In genomic region chr11:117109179-117109954, GRCm38 (mm10) we compare ENCODE assay signal across 9 mouse cellular contexts. TPM values are rescaled to one million over a fixed set of nuclear protein-coding genes. Genes with fewer than 3 reads are reported as not detected.
A peak's percentile ranks its signal among the peaks of the same experiment; 100 is the strongest.
DNase-seq lines count a peak whose midpoint lies in the region; ATAC-seq and TF ChIP-seq lines count a peak whose summit lies in the region.
"Had no signal": no experiment of that assay in that cellular context is flagged by ENCODE, and none has a peak within 500 bp of the region (broad histone marks: within the 10 kb centered on the region; RNA-seq: fewer than 3 reads in every experiment).

No protein-coding gene starts in this region.

- H3K4me2 ChIP-seq in kidney, postnatal 0 days (ENCODE audit: low read length): no peak overlapping the region
- H3K4me2 ChIP-seq in kidney, embryonic 16.5 days (replicated peaks; ENCODE audit: low read depth, low read length): no peak overlapping the region
- H3K4me2 ChIP-seq: neural tube, embryonic 12.5 days had no signal

- TF ChIP-seq CTCF in cerebellum, adult 2 months (IDR thresholded peaks at IDR 0.05; ENCODE audit: borderline replicate concordance, insufficient read depth, low read depth, low read length): no peak
- no peak for TF ChIP-seq CTCF in kidney, postnatal 0 days (IDR thresholded peaks at IDR 0.05; ENCODE audit: low read depth)
- no peak for TF ChIP-seq CTCF in bone marrow macrophage, adult 2 months (IDR thresholded peaks at IDR 0.05; ENCODE audit: low read depth, low read length)

- H3K36me3 ChIP-seq in kidney, postnatal 0 days (ENCODE audit: insufficient read depth, low read length): no peaks in the 10 kb centered on the region
- H3K36me3 ChIP-seq in kidney, embryonic 16.5 days (ENCODE audit: insufficient read depth, low read length): no peaks in the 10 kb centered on the region
- H3K36me3 ChIP-seq: neural tube, embryonic 12.5 days had no signal

- DNase-seq in cerebellum, adult 2 months: no peak
- no peak for DNase-seq in cerebellum, adult 11 months
- no peak for DNase-seq in kidney, postnatal 0 days (ENCODE audit: low spot score)
- no peak for DNase-seq in kidney, postnatal 10 days
- DNase-seq in ovary, postnatal 14 days (ENCODE audit: low spot score): no peak

- no peaks in the 10 kb centered on the region for H3K9me3 ChIP-seq in kidney, postnatal 0 days (replicated peaks; ENCODE audit: low read length)
- H3K9me3 ChIP-seq in kidney, embryonic 16.5 days (ENCODE audit: low read length): no peaks in the 10 kb centered on the region; the same call in 1 of the 2 replicates
- H3K9me3 ChIP-seq: neural tube, embryonic 12.5 days had no signal

- peaks cover 16% of the 10 kb centered on the region for H3K4me1 ChIP-seq in cerebellum, adult 2 months (ENCODE audit: control insufficient read depth, insufficient read depth, low read length)
- 0 out of 2 replicates have a peak, but pooled peaks cover 4% of the 10 kb centered on the region for H3K4me1 ChIP-seq in kidney, postnatal 0 days (replicated peaks; ENCODE audit: insufficient read depth, low read length)
- peaks cover 40% of the 10 kb centered on the region for H3K4me1 ChIP-seq in bone marrow macrophage, adult 2 months (ENCODE audit: control insufficient read depth, insufficient read depth, low read length)
- H3K4me1 ChIP-seq in kidney, embryonic 16.5 days (ENCODE audit: insufficient read depth, low read length): peaks cover 25% of the 10 kb centered on the region

- no peak for TF ChIP-seq POLR2A in cerebellum, adult 2 months (IDR thresholded peaks at IDR 0.05; ENCODE audit: borderline replicate concordance, insufficient read depth, low read length)
- no peak for TF ChIP-seq POLR2A in bone marrow macrophage, adult 2 months (IDR thresholded peaks at IDR 0.05; ENCODE audit: borderline replicate concordance, low read depth, low read length)

- 92% methylated on average over 12 of the region's 12 CpGs for WGBS in cerebellum, adult 2 months
- WGBS in kidney, postnatal 0 days: 77% methylated on average over 12 of the region's 12 CpGs
- 75% methylated on average over 12 of the region's 12 CpGs for WGBS in kidney, embryonic 16.5 days

- H3K4me3 ChIP-seq in cerebellum, adult 2 months (replicated peaks; ENCODE audit: insufficient read depth, low read depth, low read length): no peak overlapping the region
- H3K4me3 ChIP-seq in kidney, postnatal 0 days (replicated peaks; ENCODE audit: low read depth, low read length): no peak overlapping the region
- H3K4me3 ChIP-seq in bone marrow macrophage, adult 2 months (ENCODE audit: insufficient read depth, low read length): no peak overlapping the region
- H3K4me3 ChIP-seq in kidney, embryonic 16.5 days (ENCODE audit: low read length): no peak overlapping the region
- H3K4me3 ChIP-seq: neural tube, embryonic 12.5 days had no signal

- H3K9ac ChIP-seq in kidney, postnatal 0 days (ENCODE audit: low read depth, low read length): no peak overlapping the region
- no peak overlapping the region for H3K9ac ChIP-seq in kidney, embryonic 16.5 days (replicated peaks; ENCODE audit: low read length)
- H3K9ac ChIP-seq: neural tube, embryonic 12.5 days had no signal

- H3K27me3 ChIP-seq in cerebellum, adult 2 months (ENCODE audit: control insufficient read depth, insufficient read depth, low read length): no peaks in the 10 kb centered on the region
- no peaks in the 10 kb centered on the region for H3K27me3 ChIP-seq in kidney, postnatal 0 days (ENCODE audit: insufficient read depth, low read length)
- no peaks in the 10 kb centered on the region for H3K27me3 ChIP-seq in kidney, embryonic 16.5 days (ENCODE audit: insufficient read depth, low read length)
- H3K27me3 ChIP-seq: neural tube, embryonic 12.5 days had no signal

- peak overlapping the region; percentile 4 for H3K27ac ChIP-seq in cerebellum, adult 2 months (ENCODE audit: insufficient read depth, low read length)
- peak overlapping the region; percentile 70 for H3K27ac ChIP-seq in kidney, postnatal 0 days
- H3K27ac ChIP-seq in bone marrow macrophage, adult 2 months (ENCODE audit: insufficient read depth, low read depth, low read length): peak overlapping the region; percentile 86
- no peak overlapping the region for H3K27ac ChIP-seq in kidney, embryonic 16.5 days (ENCODE audit: low read length)
- H3K27ac ChIP-seq: neural tube, embryonic 12.5 days had no signal

- no peak for ATAC-seq in kidney, postnatal 0 days (replicated peaks; ENCODE audit: low FRiP score, low read depth)
- peak; percentile 82 for ATAC-seq in megakaryocyte, adult 5-6 weeks (ENCODE audit: poor library complexity, severe bottlenecking)
- no peak for ATAC-seq in kidney, embryonic 16.5 days (ENCODE audit: low FRiP score, low TSS enrichment)

RNA-seq across cellular contexts. Expression of gene Sec14l1, which starts 5.6 kb away (rescaled TPM):
- polyA plus RNA-seq in cerebellum, adult 2 months (2012; rRNA removed): 124 and 137 TPM in 2 replicates
- 87.6 and 93.7 TPM in 2 replicates for polyA plus RNA-seq in kidney, postnatal 0 days (2015; fragmentation: Nextera tagmentation; extraction: Ambion mirVana)
- 122 and 132 TPM in 2 replicates for polyA plus RNA-seq in bone marrow macrophage, adult 2 months (2012; ENCODE audit: insufficient read depth, insufficient read length, missing spikeins)
- 24.3 and 29.1 TPM in 2 replicates for total RNA-seq in megakaryocyte, adult 5-6 weeks (2015)
- total RNA-seq in megakaryocyte, adult 5-6 weeks (2017): 32.3 and 41.7 TPM in 2 replicates
- polyA plus RNA-seq in kidney, embryonic 16.5 days (2015; fragmentation: Nextera tagmentation; extraction: Ambion mirVana): 91.5 and 92.9 TPM in 2 replicates
